Mouse (Mus musculus): ENCODE measurements around the gene Apoc4. TPM values are rescaled to one million over a fixed set of nuclear protein-coding genes. Genes with fewer than 3 reads are reported as not detected.
"Not testable (repeated sequence)": the region's sequence is repeated elsewhere in the genome, so short reads cannot be mapped to it uniquely, and the experiment has no call there.

The Apoc4 gene
- polyA plus RNA-seq, 1 experiment from 2014 or later: 0.08 TPM

DNA sequence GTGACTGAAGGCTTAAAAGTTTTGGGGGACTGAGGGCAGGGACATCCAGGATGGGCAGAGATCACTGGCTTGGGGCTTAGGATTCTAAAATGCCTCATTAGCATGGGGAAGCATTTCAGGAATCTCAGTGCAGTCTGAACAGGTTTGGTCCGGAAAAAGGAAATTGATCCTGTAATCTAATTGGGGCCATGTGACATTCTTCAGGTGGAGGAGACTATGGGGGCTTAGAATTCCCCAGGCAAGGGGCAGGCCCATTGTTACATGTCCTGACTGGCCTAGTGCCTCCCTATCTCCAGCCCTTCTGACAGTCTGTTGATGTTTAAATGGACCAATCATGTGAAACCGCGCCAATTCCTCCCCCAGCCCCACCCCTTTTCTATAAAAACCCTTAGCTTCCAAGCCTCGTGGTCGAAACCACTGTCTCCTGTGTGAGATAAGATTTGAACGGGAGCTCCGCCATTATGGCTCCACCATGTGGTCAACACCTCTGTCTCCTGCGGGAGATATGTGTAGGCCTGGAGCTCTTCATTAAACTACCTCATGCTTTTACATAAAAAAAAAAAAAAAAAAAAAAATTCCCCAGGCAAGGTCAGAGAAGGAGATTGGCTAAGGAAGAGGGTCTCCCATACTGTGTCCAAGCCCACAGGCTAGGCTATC is 5.8 kb upstream of the Apoc4 start:
- H3K4me3 ChIP-seq; ATAC-seq (ENCODE audit: low read depth); H3K27ac ChIP-seq (replicated peaks); H3K36me3 ChIP-seq; H3K9ac ChIP-seq; H3K27me3 ChIP-seq; H3K9me3 ChIP-seq; H3K4me2 ChIP-seq; H3K4me1 ChIP-seq (replicated peaks): not testable (repeated sequence)
- 80% methylated on average over 8 of the region's 8 CpGs for WGBS

- H3K4me1 ChIP-seq (replicated peaks): no peaks in the 10 kb centered on the region
- H3K36me3 ChIP-seq: no peaks in the 10 kb centered on the region
- 92% methylated on average over 6 of the region's 6 CpGs for WGBS
- no peaks in the 10 kb centered on the region for H3K27me3 ChIP-seq
- no peak overlapping the region for H3K27ac ChIP-seq (replicated peaks)
- no peak for ATAC-seq (ENCODE audit: low read depth)
- no peaks in the 10 kb centered on the region for H3K9me3 ChIP-seq
- no peak overlapping the region for H3K9ac ChIP-seq
- H3K4me3 ChIP-seq: no peak overlapping the region
- H3K4me2 ChIP-seq: no peak overlapping the region
These were observed 5.2 kb upstream of the Apoc4 start for GRCm38 (mm10) chr7:19686521-19686920.

GRCm38 (mm10) chr7:19685374-19685773 is 4.1 kb upstream of the Apoc4 start:
- no peak for ATAC-seq (ENCODE audit: low read depth)
- Histone ChIP-seq H3K9me3 (no peaks in the 10 kb centered on the region), H3K4me1 (replicated peaks) (no peaks in the 10 kb centered on the region), H3K4me3 (no peak overlapping the region), H3K27ac (replicated peaks) (no peak overlapping the region), H3K36me3 (no peaks in the 10 kb centered on the region), H3K27me3 (no peaks in the 10 kb centered on the region), H3K4me2 (no peak overlapping the region), H3K9ac (no peak overlapping the region)
- 67% methylated on average over 4 of the region's 4 CpGs for WGBS

DNA sequence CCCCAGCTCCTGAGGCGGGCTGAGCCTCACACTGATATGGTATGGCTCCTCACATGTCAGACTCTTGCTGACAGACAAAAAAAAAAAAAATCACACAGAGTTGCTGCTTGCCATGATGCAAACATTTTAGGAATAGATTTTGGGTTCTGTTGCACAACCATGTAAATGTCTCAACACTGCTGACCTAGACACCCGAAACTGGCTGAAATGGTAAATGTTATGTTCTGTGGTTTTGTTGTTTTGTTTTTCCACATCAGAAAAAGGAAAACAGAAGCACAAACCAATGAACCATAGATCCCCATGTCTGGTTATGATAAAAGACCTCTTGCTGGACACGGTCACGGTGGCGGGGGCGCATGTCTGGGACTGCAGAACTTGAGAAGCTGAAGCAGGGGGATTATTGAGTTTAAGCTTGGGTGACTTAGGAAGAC is 2.5 kb upstream of the Apoc4 start:
- ATAC-seq (ENCODE audit: low read depth): no peak
- no peaks in the 10 kb centered on the region for H3K9me3 ChIP-seq
- no peak overlapping the region for H3K4me3 ChIP-seq
- WGBS: 91% methylated on average over 6 of the region's 6 CpGs
- no peak overlapping the region for H3K27ac ChIP-seq (replicated peaks)
- H3K9ac ChIP-seq: no peak overlapping the region
- H3K27me3 ChIP-seq: no peaks in the 10 kb centered on the region
- no peak overlapping the region for H3K4me2 ChIP-seq
- no peaks in the 10 kb centered on the region for H3K4me1 ChIP-seq (replicated peaks)
- H3K36me3 ChIP-seq: no peaks in the 10 kb centered on the region

GRCm38 (mm10) chr7:19682979-19683378 is 1.7 kb upstream of the Apoc4 start:
- no peak overlapping the region for H3K27ac ChIP-seq (replicated peaks)
- WGBS: 81% methylated on average over 3 of the region's 3 CpGs
- no peaks in the 10 kb centered on the region for H3K9me3 ChIP-seq
- no peak overlapping the region for H3K4me3 ChIP-seq
- ATAC-seq (ENCODE audit: low read depth): no peak
- H3K36me3 ChIP-seq: no peaks in the 10 kb centered on the region
- H3K9ac ChIP-seq: no peak overlapping the region
- H3K27me3 ChIP-seq: no peaks in the 10 kb centered on the region
- no peaks in the 10 kb centered on the region for H3K4me1 ChIP-seq (replicated peaks)
- no peak overlapping the region for H3K4me2 ChIP-seq

DNA sequence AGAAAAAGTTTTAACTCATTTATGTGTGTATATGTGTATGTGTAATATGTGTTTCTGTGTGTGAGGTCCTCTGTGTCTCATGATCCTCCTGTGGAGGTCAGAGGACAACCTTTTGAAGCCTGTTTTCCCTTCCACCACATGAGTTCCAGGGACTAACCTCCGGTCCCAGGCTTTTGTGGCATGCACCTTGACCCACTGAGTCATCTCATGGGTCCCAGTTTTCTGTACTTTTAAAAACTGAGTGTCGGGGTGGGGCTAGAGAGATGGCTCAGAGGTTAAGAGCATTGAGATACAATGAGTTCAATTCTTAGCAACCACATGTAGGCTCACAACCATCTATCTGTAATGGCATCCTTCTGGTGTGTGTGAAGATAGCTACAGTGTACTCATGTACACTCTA is 577 bp downstream of the Apoc4 start:
- WGBS: 82% methylated on average over 2 of the region's 2 CpGs
- Histone ChIP-seq H3K4me2 (no peak overlapping the region), H3K9me3 (no peaks in the 10 kb centered on the region), H3K4me3 (no peak overlapping the region), H3K27me3 (no peaks in the 10 kb centered on the region), H3K4me1 (replicated peaks) (no peaks in the 10 kb centered on the region), H3K27ac (replicated peaks) (no peak overlapping the region), H3K36me3 (no peaks in the 10 kb centered on the region), H3K9ac (no peak overlapping the region)
- no peak for ATAC-seq (ENCODE audit: low read depth)

GRCm38 (mm10) chr7:19678901-19679300 is 2.4 kb downstream of the Apoc4 start:
- Histone ChIP-seq H3K9me3 (no peaks in the 10 kb centered on the region), H3K27me3 (no peaks in the 10 kb centered on the region), H3K4me2 (no peak overlapping the region), H3K4me1 (replicated peaks) (no peaks in the 10 kb centered on the region), H3K27ac (replicated peaks) (no peak overlapping the region), H3K4me3 (no peak overlapping the region), H3K9ac (no peak overlapping the region), H3K36me3 (no peaks in the 10 kb centered on the region)
- no peak for ATAC-seq (ENCODE audit: low read depth)
- 90% methylated on average over 3 of the region's 3 CpGs for WGBS

DNA sequence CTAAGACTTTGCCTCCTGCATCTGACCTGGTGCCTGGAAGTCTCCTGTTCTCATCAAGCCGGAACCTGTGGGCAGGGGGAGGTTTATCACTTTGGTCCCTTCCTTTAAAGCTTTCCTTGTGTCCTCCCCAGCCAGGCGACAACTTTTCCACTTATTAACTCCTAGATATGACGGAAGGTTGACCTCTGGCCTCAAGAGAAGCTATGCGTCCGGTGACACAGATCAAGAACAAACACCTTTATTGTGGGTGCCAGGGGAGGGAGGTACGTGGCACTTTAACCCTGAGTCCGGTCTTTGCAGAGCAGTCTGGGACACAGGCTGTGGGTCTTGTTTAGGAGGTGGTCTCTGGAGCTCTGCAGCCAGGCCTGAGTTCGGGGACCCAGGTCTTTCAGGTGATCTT is 3.4 kb downstream of the Apoc4 start, which contains the start of gene Apoc2:
Gene Apoc2, minus strand, starts transcription at position 70 of the 400 bp plus-strand sequence.
- WGBS: 75% methylated on average over 8 of the region's 8 CpGs
- H3K9me3 ChIP-seq: no peaks in the 10 kb centered on the region
- H3K4me3 ChIP-seq: no peak within 1 kb of the TSS
- H3K4me2 ChIP-seq: no peak within 1 kb of the TSS
- ATAC-seq (ENCODE audit: low read depth): no peak
- no peak within 1 kb of the TSS for H3K27ac ChIP-seq (replicated peaks)
- H3K27me3 ChIP-seq: no peaks in the 10 kb centered on the region
- no peak within 1 kb of the TSS for H3K9ac ChIP-seq
- H3K36me3 ChIP-seq: no peaks in the 10 kb centered on the region
- H3K4me1 ChIP-seq (replicated peaks): no peaks in the 10 kb centered on the region

GRCm38 (mm10) chr7:19676662-19677061 is 4.6 kb downstream of the Apoc4 start:
- WGBS: 63% methylated on average over 1 of the region's 1 CpGs
- no peaks in the 10 kb centered on the region for H3K36me3 ChIP-seq
- no peak for ATAC-seq (ENCODE audit: low read depth)
- no peaks in the 10 kb centered on the region for H3K9me3 ChIP-seq
- no peak overlapping the region for H3K4me3 ChIP-seq
- H3K4me1 ChIP-seq (replicated peaks): no peaks in the 10 kb centered on the region
- H3K27me3 ChIP-seq: no peaks in the 10 kb centered on the region
- H3K9ac ChIP-seq: no peak overlapping the region
- H3K4me2 ChIP-seq: no peak overlapping the region
- no peak overlapping the region for H3K27ac ChIP-seq (replicated peaks)

DNA sequence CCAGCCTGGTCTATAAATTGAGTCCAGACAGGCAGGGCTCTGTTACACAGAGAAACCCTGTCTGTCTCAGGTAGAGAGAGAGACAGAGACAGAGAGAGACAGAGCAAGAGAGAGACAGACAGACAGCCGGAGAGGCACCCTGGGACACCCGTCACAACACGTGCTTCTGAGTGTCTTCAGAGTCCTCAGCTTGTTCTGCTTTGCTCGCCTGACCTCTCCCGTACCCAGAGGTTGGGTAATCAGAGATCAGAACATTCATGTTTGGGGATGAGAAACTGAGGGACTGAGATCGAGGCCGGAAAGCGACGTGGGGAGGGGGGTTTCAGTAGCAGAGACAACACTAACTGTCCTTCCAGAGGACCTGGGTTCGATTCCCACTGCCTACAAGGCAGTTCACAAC is 5.5 kb downstream of the Apoc4 start:
- 87% methylated on average over 10 of the region's 10 CpGs for WGBS
- H3K36me3 ChIP-seq: no peaks in the 10 kb centered on the region
- H3K27me3 ChIP-seq: no peaks in the 10 kb centered on the region
- H3K27ac ChIP-seq (replicated peaks): no peak overlapping the region
- no peak overlapping the region for H3K4me2 ChIP-seq
- ATAC-seq (ENCODE audit: low read depth): no peak
- H3K4me1 ChIP-seq (replicated peaks): no peaks in the 10 kb centered on the region
- no peaks in the 10 kb centered on the region for H3K9me3 ChIP-seq
- H3K4me3 ChIP-seq: no peak overlapping the region
- no peak overlapping the region for H3K9ac ChIP-seq

- no peak overlapping the region for H3K9ac ChIP-seq
- 73% methylated on average over 14 of the region's 14 CpGs for WGBS
- ATAC-seq (ENCODE audit: low read depth): no peak
- H3K4me3 ChIP-seq: no peak overlapping the region
- H3K36me3 ChIP-seq: no peaks in the 10 kb centered on the region
- no peak overlapping the region for H3K4me2 ChIP-seq
- H3K27me3 ChIP-seq: no peaks in the 10 kb centered on the region
- H3K4me1 ChIP-seq (replicated peaks): peaks cover 5% of the 10 kb centered on the region; the same call in 1 of the 2 replicates
- no peak overlapping the region for H3K27ac ChIP-seq (replicated peaks)
- no peaks in the 10 kb centered on the region for H3K9me3 ChIP-seq
These were observed 8.1 kb downstream of the Apoc4 start for GRCm38 (mm10) chr7:19673083-19673699.

GRCm38 (mm10) chr7:19671511-19671910 is 9.8 kb downstream of the Apoc4 start:
- H3K4me2 ChIP-seq: no peak overlapping the region
- H3K9me3 ChIP-seq: no peaks in the 10 kb centered on the region
- no peaks in the 10 kb centered on the region for H3K27me3 ChIP-seq
- H3K36me3 ChIP-seq: no peaks in the 10 kb centered on the region
- ATAC-seq (ENCODE audit: low read depth): no peak
- H3K9ac ChIP-seq: no peak overlapping the region
- no peak overlapping the region for H3K27ac ChIP-seq (replicated peaks)
- H3K4me1 ChIP-seq (replicated peaks): peaks cover 5% of the 10 kb centered on the region
- no peak overlapping the region for H3K4me3 ChIP-seq
- 69% methylated on average over 10 of the region's 10 CpGs for WGBS
